Mouse (Mus musculus): ENCODE results near the gene Slc27a3.
A peak's percentile ranks its signal among the peaks of the same experiment; 100 is the strongest.

GRCm38 (mm10) chr3:90412312-90413010 is 22.7 kb upstream of the Slc27a3 start:
- TF ChIP-seq POLR2A (IDR thresholded peaks at IDR 0.05; ENCODE audit: borderline replicate concordance, extremely low read depth, insufficient read depth, insufficient read length, poor library complexity, severe bottlenecking) (no peak), CTCF (IDR thresholded peaks at IDR 0.05; ENCODE audit: borderline replicate concordance, extremely low read depth, insufficient read depth, insufficient read length) (peak; percentile 91)

All from brain, embryonic 14.5 days (tissue).